Mouse (Mus musculus) megakaryocyte, adult 5-6 weeks (primary cell): ENCODE measurements at regions not wholly inside any gene's neighbourhood (a gene's known extent, or its start where the extent isn't known, plus 50 kb on each side); places are given as distances from the start of the nearest gene placed in this dataset.

Experiments used
- ATAC-seq: 2 replicates; pipeline ENCODE4 v1.8.0; 2016; ENCODE audit warnings: mild to moderate bottlenecking, inconsistent platforms; ENCODE audit not compliant: poor library complexity, severe bottlenecking

GRCm38 (mm10) chr1:143071781-143072382 is 568.6 kb upstream of the B3galt2 start:
- ATAC-seq = no peak

- peak; percentile 51 for ATAC-seq
Observed at GRCm38 (mm10) chr1:143074999-143075398, 565.5 kb upstream of the B3galt2 start.

- ATAC-seq = no peak
Observed at GRCm38 (mm10) chr1:143080441-143080840, 560.0 kb upstream of the B3galt2 start.

- ATAC-seq = no peak
Observed at GRCm38 (mm10) chr1:143096904-143097303, 543.6 kb upstream of the B3galt2 start.

GRCm38 (mm10) chr1:143098307-143098706 is 542.2 kb upstream of the B3galt2 start:
- no peak for ATAC-seq

GRCm38 (mm10) chr1:143122185-143122584 is 518.3 kb upstream of the B3galt2 start:
- no peak for ATAC-seq

GRCm38 (mm10) chr1:143130257-143130656 is 510.2 kb upstream of the B3galt2 start:
- no peak for ATAC-seq

GRCm38 (mm10) chr1:143132806-143133205 is 507.7 kb upstream of the B3galt2 start:
- no peak for ATAC-seq

GRCm38 (mm10) chr1:143145111-143145984 is 495.1 kb upstream of the B3galt2 start:
- ATAC-seq = no peak

- no peak for ATAC-seq
Observed at GRCm38 (mm10) chr1:143171286-143171685, 469.2 kb upstream of the B3galt2 start.

- ATAC-seq = no peak
Observed at GRCm38 (mm10) chr1:143173836-143174235, 466.6 kb upstream of the B3galt2 start.

- ATAC-seq = no peak
Observed at GRCm38 (mm10) chr1:143192167-143192793, 448.2 kb upstream of the B3galt2 start.

GRCm38 (mm10) chr1:143200213-143200889 is 440.1 kb upstream of the B3galt2 start:
- no peak for ATAC-seq

- ATAC-seq = no peak
Observed at GRCm38 (mm10) chr1:143200971-143201370, 439.5 kb upstream of the B3galt2 start.

- ATAC-seq = 0 out of 2 replicates have a peak, but pooled peaks have one; percentile 47
Observed at GRCm38 (mm10) chr1:143202182-143202581, 438.3 kb upstream of the B3galt2 start.

GRCm38 (mm10) chr1:143204070-143204469 is 436.4 kb upstream of the B3galt2 start:
- no peak for ATAC-seq

GRCm38 (mm10) chr1:143206995-143207394 is 433.5 kb upstream of the B3galt2 start:
- no peak for ATAC-seq

- no peak for ATAC-seq
Observed at GRCm38 (mm10) chr1:143207399-143208065, 432.9 kb upstream of the B3galt2 start.

- no peak for ATAC-seq
Observed at GRCm38 (mm10) chr1:143217401-143217800, 423.1 kb upstream of the B3galt2 start.

GRCm38 (mm10) chr1:143231969-143232368 is 408.5 kb upstream of the B3galt2 start:
- no peak for ATAC-seq
